Mouse (Mus musculus) ovary, postnatal 10 days (tissue): ENCODE data around the gene Pitpna.
A peak's percentile ranks its signal among the peaks of the same experiment; 100 is the strongest.
"Not testable (repeated sequence)": the region's sequence is repeated elsewhere in the genome, so short reads cannot be mapped to it uniquely, and the experiment has no call there.

Experiments
- DNase-seq: peaks from one replicate; pipeline ENCODE4 v3.0.0; 2022; ENCODE audit warnings: low spot score

Gene Pitpna

GRCm38 (mm10) chr11:75588285-75588941 is 516 bp downstream of the Pitpna start:
- no peak for DNase-seq

GRCm38 (mm10) chr11:75592612-75593011 is 4.7 kb downstream of the Pitpna start:
- DNase-seq = no peak

DNA sequence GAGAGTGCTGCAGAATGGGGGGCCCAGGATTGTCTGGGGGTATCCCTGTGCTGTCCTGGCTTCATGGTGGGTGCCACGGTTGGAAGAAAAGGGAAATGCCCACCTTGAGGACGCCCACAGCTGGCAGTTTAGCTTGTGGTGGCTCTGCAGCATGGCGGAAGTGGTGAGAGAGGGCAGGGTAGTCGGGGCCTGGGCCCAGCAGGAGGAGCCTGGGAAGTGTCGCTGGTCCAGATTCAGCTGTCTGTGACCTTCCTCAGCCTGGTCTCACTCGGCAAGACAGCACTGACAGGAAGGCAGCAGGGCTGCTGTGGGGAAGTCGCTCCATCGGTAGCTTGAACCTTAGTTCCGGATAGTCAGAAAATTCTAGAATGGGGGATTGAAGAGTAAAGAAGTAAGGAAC is 6.5 kb downstream of the Pitpna start:
- no peak for DNase-seq

- DNase-seq = no peak
Measured at GRCm38 (mm10) chr11:75595404-75595803, 7.5 kb downstream of the Pitpna start.

DNA sequence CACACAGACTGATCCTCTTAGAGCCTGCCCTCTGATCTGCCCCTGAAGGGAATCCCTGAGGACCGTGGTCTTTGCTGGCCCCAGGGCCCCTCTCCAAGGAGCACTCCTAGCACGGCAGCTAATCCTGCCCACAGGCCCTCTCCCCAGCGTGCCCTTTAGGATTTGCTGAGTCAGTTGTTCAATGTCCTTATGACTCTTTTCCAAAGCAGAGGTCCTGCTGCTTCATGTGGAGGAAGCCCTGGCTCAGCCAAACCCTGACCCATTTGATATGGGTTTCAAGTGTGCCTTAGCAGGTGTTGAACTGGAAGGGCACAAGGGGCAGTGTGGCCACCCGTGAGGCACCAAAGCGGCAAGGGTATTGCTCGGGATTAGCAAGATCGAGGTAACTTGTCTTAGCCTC is 7.9 kb downstream of the Pitpna start:
- no peak for DNase-seq

DNA sequence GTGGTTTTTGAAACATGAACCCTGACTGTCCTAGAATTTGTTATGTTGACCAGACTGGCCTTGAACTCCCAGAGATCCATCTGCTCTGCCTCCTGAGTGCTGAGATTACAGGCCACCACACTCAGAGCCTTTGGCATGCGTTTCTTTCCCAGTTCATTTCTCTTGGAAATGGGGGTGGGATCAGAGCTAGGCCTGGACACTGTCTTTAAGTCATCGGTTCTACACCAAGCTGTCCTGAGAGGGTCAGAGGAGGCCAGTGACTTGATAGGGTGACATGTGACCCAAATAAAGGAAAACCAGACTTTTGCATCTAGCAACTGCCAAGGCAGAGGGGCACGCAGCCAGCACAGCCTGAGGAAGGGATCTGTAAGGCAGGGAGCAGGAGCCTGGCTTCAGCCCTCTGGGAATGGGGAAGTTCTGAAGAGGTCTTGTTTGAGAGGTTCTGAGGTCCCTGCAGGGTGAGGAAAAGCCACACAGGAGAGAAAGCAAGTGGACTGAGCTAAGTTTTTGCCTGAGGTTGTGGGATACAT is 8.9 kb downstream of the Pitpna start:
- no peak for DNase-seq

DNA sequence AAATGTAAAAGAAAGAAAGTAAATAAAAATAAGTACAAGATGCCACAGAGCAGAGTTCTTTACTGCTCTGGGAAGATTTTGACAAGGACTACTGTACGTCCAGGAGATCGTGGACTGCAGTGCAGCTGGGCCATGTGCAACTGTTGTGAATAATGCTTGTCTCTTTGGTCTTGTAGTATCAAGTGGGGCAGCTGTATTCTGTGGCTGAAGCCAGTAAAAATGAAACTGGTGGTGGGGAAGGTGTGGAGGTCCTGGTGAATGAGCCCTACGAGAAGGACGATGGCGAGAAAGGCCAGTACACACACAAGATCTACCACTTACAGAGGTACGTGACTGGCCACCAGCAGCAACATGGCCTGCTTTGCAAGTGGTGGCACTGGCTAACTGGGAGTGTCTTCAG is 10.1 kb downstream of the Pitpna start:
- no peak for DNase-seq

DNA sequence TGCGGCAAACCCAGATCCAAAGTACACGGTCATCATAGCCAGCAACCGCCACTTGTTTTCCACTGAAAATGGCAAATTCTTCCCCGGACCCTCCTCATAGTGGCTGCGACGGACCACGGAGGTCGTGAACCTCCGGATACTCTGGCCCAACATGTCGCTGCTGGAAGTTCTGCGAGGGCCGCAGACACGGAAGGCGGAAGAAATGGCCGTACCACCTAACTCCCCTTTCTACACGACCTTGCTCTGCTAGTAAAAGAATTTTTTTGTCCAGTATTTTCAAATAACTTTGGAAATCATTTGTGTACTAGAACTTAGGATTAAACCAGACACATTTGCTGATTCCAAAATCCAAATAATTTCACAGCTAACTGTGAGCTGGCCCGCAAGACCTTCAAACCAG is 11.9 kb downstream of the Pitpna start:
- not testable (repeated sequence) for DNase-seq

DNA sequence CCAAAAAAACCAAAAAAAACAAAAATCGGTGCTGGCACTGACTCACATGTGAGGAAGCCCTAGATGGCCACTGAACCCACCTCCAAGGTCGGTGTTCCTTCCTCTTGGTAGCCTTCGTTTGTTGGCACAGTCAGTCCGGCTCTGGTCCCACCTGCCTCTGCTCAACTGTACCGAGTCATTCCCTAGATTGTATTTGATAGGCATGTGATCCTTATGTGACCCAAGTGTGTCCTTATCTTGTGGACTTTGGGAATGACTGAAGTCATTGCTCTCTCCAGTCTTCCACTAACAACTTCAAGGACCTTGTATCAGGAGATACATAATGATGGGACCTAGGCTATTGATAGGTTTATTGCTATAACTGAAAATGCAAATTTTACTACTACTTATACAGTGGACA is 16.9 kb downstream of the Pitpna start:
- no peak for DNase-seq

DNA sequence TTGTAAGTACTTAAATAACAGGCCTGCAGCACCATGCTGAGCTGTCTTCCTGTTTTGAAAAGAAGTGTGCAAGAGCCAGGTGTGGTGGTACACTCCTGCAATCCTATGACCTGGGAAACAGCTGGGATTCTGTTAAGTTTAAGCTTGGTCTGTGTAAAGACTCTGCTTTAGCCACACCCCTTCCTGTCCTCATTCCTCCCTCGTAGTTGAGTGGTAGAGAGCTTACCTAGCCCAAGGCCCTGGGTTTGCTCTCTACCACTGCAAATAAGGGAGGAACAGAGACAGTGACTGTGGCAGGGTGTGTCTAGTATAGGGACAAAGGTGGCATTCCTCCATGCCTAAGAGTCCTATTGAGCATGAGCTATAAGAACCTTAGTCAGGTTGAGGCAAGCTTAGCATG is 17.4 kb downstream of the Pitpna start:
- no peak for DNase-seq

DNA sequence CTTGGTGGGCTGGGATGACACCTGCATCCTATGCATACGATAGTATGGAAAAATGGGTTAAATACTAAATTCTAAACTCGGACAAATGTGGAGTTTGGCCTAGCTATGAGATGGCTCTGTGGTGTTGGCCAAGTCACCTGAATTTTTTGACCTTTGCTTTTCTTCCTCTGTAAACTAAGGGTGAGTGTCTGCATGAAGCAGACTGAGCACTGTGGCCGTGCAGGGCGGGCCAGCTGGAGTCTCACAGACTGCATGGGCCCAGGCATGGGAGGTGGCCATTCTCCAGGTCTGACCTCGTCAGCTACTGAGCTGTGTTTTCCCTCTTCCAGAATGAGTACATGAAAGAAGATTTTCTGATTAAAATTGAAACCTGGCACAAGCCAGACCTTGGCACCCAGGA is 20.9 kb downstream of the Pitpna start:
- DNase-seq = no peak

DNA sequence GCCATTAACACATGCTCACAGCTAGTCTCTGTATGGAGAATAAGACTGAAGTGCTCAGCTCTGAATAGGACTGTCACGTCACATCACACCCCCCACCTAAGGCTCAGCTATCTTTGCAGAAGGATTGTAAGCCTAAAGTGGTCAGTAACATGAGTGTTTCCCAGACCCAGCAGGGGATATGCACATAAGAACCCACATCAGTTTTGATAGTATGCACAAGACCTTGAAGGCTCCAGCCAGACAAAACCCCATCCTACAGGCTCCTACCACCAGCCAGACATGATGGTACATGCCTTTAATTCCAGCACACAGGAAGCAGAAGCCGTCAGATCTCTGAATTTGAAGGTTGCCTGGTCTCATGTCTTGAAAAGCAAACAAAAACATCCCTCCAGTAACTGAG is 22.1 kb downstream of the Pitpna start:
- DNase-seq = no peak

- no peak for DNase-seq
Measured at GRCm38 (mm10) chr11:75614769-75615168, 26.9 kb downstream of the Pitpna start.

DNA sequence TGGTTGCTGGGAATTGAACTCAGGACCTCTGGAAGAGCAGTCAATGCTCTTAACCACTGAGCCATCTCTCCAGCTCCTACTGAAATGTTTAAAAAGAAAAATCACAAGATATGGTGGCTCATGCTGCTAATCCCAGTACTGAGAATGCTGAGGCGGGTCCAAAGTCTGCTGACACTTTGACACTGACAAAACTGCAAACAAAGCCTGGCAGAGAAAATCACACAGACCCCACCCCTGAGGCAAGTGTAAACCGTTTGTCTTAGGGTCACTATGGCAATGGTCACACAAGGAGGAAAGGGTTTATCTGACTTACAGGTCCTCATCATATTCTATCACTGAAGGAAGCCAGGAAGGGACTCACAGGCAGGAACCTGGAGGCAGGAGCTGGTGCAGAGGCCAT is 27.7 kb downstream of the Pitpna start:
- DNase-seq = no peak

DNA sequence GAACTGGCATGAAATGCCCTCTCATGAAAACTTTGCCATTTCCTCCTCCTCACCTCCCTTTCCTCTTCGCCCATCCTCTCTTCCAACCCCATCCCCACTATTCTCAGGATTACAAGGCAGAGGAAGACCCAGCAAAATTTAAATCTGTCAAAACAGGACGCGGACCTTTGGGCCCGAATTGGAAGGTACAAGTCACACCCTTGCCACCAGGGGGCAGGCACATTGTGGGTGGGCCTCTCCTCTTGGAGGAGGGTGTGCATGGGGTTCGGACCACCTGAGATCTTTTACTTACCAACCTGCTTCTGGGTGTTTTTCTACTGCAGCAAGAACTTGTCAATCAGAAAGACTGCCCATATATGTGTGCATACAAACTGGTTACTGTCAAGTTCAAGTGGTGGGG is 31.2 kb downstream of the Pitpna start:
- no peak for DNase-seq

GRCm38 (mm10) chr11:75620136-75620780 is 32.4 kb downstream of the Pitpna start:
- no peak for DNase-seq

- no peak for DNase-seq
Measured at GRCm38 (mm10) chr11:75621426-75621825, 33.5 kb downstream of the Pitpna start.

DNA sequence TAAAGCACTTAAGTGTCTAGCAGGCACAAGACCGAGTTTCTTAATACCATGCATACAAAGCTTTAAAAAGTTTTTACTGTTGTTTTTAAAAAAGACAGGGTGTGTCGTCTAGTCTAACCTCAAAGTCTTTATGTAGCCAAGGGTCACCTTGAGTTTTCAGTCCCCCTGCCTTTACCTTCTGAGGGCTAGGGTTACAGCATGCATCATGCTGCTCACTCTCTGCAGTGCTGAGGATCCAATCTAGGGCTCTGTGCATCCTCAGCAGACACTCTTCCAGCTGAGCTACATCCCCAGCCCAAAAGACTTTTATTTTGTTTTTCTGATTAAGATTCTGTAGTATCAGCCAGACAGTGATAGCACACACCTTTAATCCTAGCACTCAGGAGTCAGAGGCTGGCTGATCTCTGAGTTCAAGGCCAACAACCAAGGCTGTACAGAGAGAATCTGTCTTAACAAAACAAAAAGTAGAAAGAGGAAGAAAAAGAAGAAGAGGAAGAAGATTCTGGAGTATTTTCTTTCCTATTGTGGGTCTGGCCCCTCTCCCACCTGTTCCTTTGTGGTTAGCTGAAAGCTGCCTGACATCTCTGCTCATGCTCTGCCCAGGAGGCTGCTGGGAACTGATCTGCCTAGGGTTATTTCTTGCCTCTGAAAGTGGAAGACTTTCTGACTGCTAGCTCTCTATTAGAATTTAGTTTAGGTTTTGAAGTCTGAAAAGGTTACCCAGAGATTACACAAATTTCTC is 34.9 kb downstream of the Pitpna start:
- DNase-seq = no peak

DNA sequence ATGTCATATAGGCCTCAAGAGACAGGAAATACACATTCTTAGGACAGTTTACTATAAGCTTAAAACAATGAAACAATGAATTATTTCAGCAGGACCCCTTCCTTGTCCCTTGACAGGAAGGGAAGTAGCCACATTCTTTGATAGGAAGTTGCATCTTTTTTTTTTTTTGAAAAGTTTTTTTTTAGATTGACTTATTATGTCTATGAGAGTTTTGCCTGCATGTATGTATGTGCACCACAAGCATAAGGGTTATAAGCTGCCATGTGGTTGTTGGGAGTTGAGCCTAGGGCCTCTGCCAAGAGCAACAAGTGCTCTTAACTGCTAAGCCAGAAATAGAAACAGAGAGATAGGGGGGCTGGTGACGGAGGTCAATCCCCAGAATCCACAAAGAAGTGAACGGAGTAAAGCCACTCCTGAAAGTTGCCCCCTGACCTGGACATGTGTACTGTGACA is 36.2 kb downstream of the Pitpna start:
- DNase-seq = no peak

- no peak for DNase-seq
Measured at GRCm38 (mm10) chr11:75625820-75626219, 37.9 kb downstream of the Pitpna start.

DNA sequence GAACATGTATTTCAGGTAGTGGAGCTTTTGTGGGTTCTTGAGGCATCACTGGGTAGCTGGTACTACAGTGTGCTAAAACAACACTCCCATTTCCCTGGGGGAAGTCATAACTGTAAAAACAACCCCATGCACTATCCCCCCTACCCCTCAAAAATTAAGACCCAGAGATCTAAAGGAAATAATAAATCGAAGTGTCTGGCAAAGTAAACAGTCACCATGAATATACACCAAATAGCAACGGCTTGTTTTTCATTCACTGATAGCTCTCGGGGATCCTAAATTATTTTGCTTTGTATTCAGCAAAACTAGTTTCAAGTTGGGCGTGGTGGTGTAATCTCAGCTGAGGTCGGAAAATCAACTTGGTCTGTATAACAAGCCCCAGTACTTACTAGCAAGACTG is 42.2 kb downstream of the Pitpna start:
- no peak for DNase-seq

DNA sequence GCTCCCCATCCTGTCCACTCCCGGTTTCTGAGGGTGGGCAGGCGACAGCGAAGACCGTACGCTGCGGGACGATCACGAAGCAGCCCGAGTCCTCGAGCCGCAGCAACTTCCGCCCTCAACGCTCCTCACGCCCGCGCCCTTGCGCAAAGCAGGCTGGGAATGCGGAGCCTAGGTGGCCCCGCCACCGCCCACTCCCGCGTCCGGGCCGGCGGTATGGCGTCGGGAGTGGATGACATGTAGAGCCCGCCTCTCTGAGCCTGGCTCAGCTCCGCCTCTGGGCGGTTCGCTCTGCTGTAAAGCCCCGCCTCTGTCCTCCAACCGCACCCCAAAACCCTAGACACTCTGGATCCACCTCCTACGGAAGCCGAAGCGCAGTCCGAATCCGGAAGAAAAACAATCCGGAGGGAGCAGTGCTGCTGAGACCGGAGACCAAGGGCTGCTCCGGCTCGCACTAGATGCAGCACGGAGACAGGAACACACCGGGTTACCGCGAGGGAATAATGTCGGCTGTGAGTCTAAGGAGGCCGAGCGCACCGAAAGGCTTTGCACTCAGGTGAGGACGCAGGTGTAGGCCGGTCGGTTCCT is 42.8 kb downstream of the Pitpna start, which contains the start of gene Inpp5k:
Gene Inpp5k, plus strand, starts transcription at position 344 of the 585 bp plus-strand sequence.
- DNase-seq = peak; percentile 76
